Mouse (Mus musculus) MEL (cell line): ENCODE data around the gene Sobp. TPM values are rescaled to one million over a fixed set of nuclear protein-coding genes. Genes with fewer than 3 reads are reported as not detected.

ENCODE experiments used
- DNase-seq: peaks from one replicate; pipeline ENCODE4 v3.0.0; 2011; ENCODE audit warnings: low read depth, low spot score
- H3K27ac ChIP-seq: 2 replicates; pipeline ENCODE4 v1.5.1; 2012; ENCODE audit warnings: low read depth, mild to moderate bottlenecking, control low read depth, low read length, moderate library complexity; ENCODE audit not compliant: control insufficient read depth
- H3K27me3 ChIP-seq, 2 experiments: fragments of 150-350 bp in 1 of 2; sonication (generic) in 1 of 2; 2 replicates each; pipeline ENCODE4 v1.6.1; 2012; ENCODE audit warnings: low read length in 2 of 2, mild to moderate bottlenecking in 2 of 2, improper control_type of control experiment in 1 of 2, moderate library complexity in 1 of 2; ENCODE audit not compliant: insufficient read depth in 2 of 2, control insufficient read depth in 1 of 2
- H3K36me3 ChIP-seq, 2 experiments: 2 replicates each; pipeline ENCODE4 v1.6.1; 2012 to 2014; ENCODE audit warnings: low read length in 2 of 2, improper control_type of control experiment in 1 of 2, inconsistent platforms in 1 of 2, mild to moderate bottlenecking in 1 of 2; ENCODE audit not compliant: insufficient read depth in 2 of 2, control insufficient read depth in 1 of 2
- H3K4me1 ChIP-seq, 2 experiments: fragments of 150-350 bp in 1 of 2; sonication (generic) in 1 of 2; 2 replicates each; pipeline ENCODE4 v1.6.1; 2012; ENCODE audit warnings: low read length in 2 of 2, improper control_type of control experiment in 1 of 2, mild to moderate bottlenecking in 1 of 2; ENCODE audit not compliant: insufficient read depth in 2 of 2, control insufficient read depth in 1 of 2
- H3K4me3 ChIP-seq, 2 experiments: fragments of 150-350 bp in 1 of 2; sonication (generic) in 1 of 2; 2 replicates each; pipeline ENCODE4 v1.5.1; 2012; ENCODE audit warnings: low read depth in 2 of 2, low read length in 2 of 2, mild to moderate bottlenecking in 2 of 2, moderate library complexity in 2 of 2, control low read depth in 1 of 2, improper control_type of control experiment in 1 of 2; ENCODE audit not compliant: control insufficient read depth in 1 of 2, insufficient read depth in 1 of 2
- H3K79me2 ChIP-seq: 2 replicates; pipeline ENCODE4 v1.6.1; 2012; ENCODE audit warnings: mild to moderate bottlenecking, low read length, moderate library complexity; ENCODE audit not compliant: control insufficient read depth, poor library complexity, insufficient read depth
- H3K9ac ChIP-seq: 2 replicates; pipeline ENCODE4 v1.6.1; 2012; ENCODE audit warnings: low read depth, mild to moderate bottlenecking, control low read depth, low read length, moderate library complexity; ENCODE audit not compliant: control insufficient read depth, poor library complexity, severe bottlenecking
- H3K9me3 ChIP-seq: fragments of 150-350 bp; sonication (generic); replicated peaks from 2 replicates; pipeline ENCODE4 v1.6.1; 2012; ENCODE audit warnings: mild to moderate bottlenecking, low read length, improper control_type of control experiment, moderate library complexity; ENCODE audit not compliant: insufficient read depth
- CHD1 ChIP-seq: IDR thresholded peaks from 2 replicates; pipeline ENCODE4 v1.6.1; 2012; ENCODE audit warnings: low read depth, mild to moderate bottlenecking, inconsistent platforms, low read length, improper control_type of control experiment
- CTCF ChIP-seq, 3 experiments: IDR thresholded peaks in 2 of 3; conservative IDR thresholded peaks in 1 of 3; 2 replicates each; pipeline ENCODE4 v1.5.1; 2011 to 2012; ENCODE audit warnings: low read length in 3 of 3, low read depth in 2 of 3, mild to moderate bottlenecking in 2 of 3, improper control_type of control experiment in 1 of 3, inconsistent platforms in 1 of 3, mixed read lengths in 1 of 3, moderate library complexity in 1 of 3; ENCODE audit not compliant: control insufficient read depth in 1 of 3, insufficient read depth in 1 of 3, poor library complexity in 1 of 3, severe bottlenecking in 1 of 3
- E2F4 ChIP-seq: IDR thresholded peaks from 2 replicates; pipeline ENCODE4 v1.6.1; 2011; ENCODE audit warnings: low read depth, low read length, improper control_type of control experiment, borderline replicate concordance
- ELF1 ChIP-seq: IDR thresholded peaks from 2 replicates; pipeline ENCODE4 v1.6.1; 2014; ENCODE audit warnings: low read depth, mild to moderate bottlenecking, inconsistent platforms, low read length, improper control_type of control experiment, moderate library complexity
- EP300 ChIP-seq, 2 experiments: IDR thresholded peaks; 2 replicates each; pipeline ENCODE4 v1.6.1; 2011; ENCODE audit warnings: improper control_type of control experiment in 2 of 2, low read length in 2 of 2, low read depth in 1 of 2, mild to moderate bottlenecking in 1 of 2
- GABPA ChIP-seq: IDR thresholded peaks from 2 replicates; pipeline ENCODE4 v1.6.1; 2012; ENCODE audit warnings: low read depth, mild to moderate bottlenecking, inconsistent platforms, low read length, improper control_type of control experiment, moderate library complexity
- GATA1 ChIP-seq: IDR thresholded peaks from 2 replicates; pipeline ENCODE4 v1.6.1; 2011; ENCODE audit warnings: low read depth, low read length, improper control_type of control experiment
- HCFC1 ChIP-seq: IDR thresholded peaks from 2 replicates; pipeline ENCODE4 v1.6.1; 2012; ENCODE audit warnings: low read depth, mild to moderate bottlenecking, inconsistent platforms, low read length, improper control_type of control experiment, moderate library complexity
- JUND ChIP-seq: IDR thresholded peaks from 2 replicates; pipeline ENCODE4 v1.6.1; 2011; ENCODE audit warnings: low read depth, mild to moderate bottlenecking, improper control_type of control experiment, low read length
- MAFK ChIP-seq: IDR thresholded peaks from 2 replicates; pipeline ENCODE4 v1.6.1; 2011; ENCODE audit warnings: low read depth, mild to moderate bottlenecking, low read length, improper control_type of control experiment, borderline replicate concordance
- MAZ ChIP-seq: IDR thresholded peaks from 2 replicates; pipeline ENCODE4 v1.6.1; 2012; ENCODE audit warnings: low read depth, mild to moderate bottlenecking, inconsistent platforms, low read length, improper control_type of control experiment
- MEF2A ChIP-seq: IDR thresholded peaks from 2 replicates; pipeline ENCODE4 v1.6.1; 2014; ENCODE audit warnings: low read depth, mild to moderate bottlenecking, inconsistent platforms, low read length, improper control_type of control experiment; ENCODE audit not compliant: poor library complexity, insufficient replicate concordance, severe bottlenecking; ENCODE audit errors: extremely low read depth
- MYB ChIP-seq: IDR thresholded peaks from 2 replicates; pipeline ENCODE4 v1.6.1; 2011; ENCODE audit warnings: mild to moderate bottlenecking, low read depth, low read length, improper control_type of control experiment
- MYC ChIP-seq: IDR thresholded peaks from 2 replicates; pipeline ENCODE4 v1.6.1; 2011; ENCODE audit warnings: low read depth, mild to moderate bottlenecking, low read length, improper control_type of control experiment, moderate library complexity
- NELFE ChIP-seq: IDR thresholded peaks from 2 replicates; pipeline ENCODE4 v1.6.1; 2011; ENCODE audit warnings: low read depth, low read length, improper control_type of control experiment
- NRF1 ChIP-seq: IDR thresholded peaks from 2 replicates; pipeline ENCODE4 v1.6.1; 2014; ENCODE audit warnings: low read depth, mild to moderate bottlenecking, inconsistent platforms, low read length, improper control_type of control experiment, moderate library complexity; ENCODE audit not compliant: poor library complexity, insufficient read depth, severe bottlenecking
- POLR2A ChIP-seq, 2 experiments: IDR thresholded peaks; 2 replicates each; pipeline ENCODE4 v1.6.1; 2011 to 2012; ENCODE audit warnings: low read length in 2 of 2, mild to moderate bottlenecking in 2 of 2, control low read depth in 1 of 2, improper control_type of control experiment in 1 of 2, low read depth in 1 of 2, moderate library complexity in 1 of 2; ENCODE audit not compliant: control insufficient read depth in 1 of 2, insufficient read depth in 1 of 2, poor library complexity in 1 of 2
- POLR2AphosphoS2 ChIP-seq: IDR thresholded peaks from 2 replicates; pipeline ENCODE4 v1.6.1; 2011; ENCODE audit warnings: low read length, improper control_type of control experiment
- POLR2AphosphoS5 ChIP-seq: IDR thresholded peaks from 2 replicates; pipeline ENCODE4 v1.6.1; 2012; ENCODE audit warnings: low read depth, borderline replicate concordance, mild to moderate bottlenecking, inconsistent platforms, low read length, moderate library complexity, mixed read lengths
- RCOR1 ChIP-seq: IDR thresholded peaks from 2 replicates; pipeline ENCODE4 v1.6.1; 2012; ENCODE audit warnings: low read depth, mild to moderate bottlenecking, inconsistent platforms, low read length, improper control_type of control experiment
- SIN3A ChIP-seq: IDR thresholded peaks from 2 replicates; pipeline ENCODE4 v1.6.1; 2012; ENCODE audit warnings: low read length, improper control_type of control experiment, inconsistent platforms
- SMC3 ChIP-seq: IDR thresholded peaks from 2 replicates; pipeline ENCODE4 v1.6.1; 2011; ENCODE audit warnings: low read depth, low read length, improper control_type of control experiment
- TAL1 ChIP-seq: IDR thresholded peaks from 2 replicates; pipeline ENCODE4 v1.6.1; 2012; ENCODE audit warnings: mild to moderate bottlenecking, inconsistent platforms, low read length, moderate library complexity, mixed read lengths
- TBP ChIP-seq: IDR thresholded peaks from 2 replicates; pipeline ENCODE4 v1.8.0; 2011; ENCODE audit warnings: low read depth, low read length, improper control_type of control experiment
- TCF12 ChIP-seq: IDR thresholded peaks from 2 replicates; pipeline ENCODE4 v1.6.1; 2014; ENCODE audit warnings: low read depth, mild to moderate bottlenecking, inconsistent platforms, low read length, improper control_type of control experiment, moderate library complexity
- UBTF ChIP-seq: IDR thresholded peaks from 2 replicates; pipeline ENCODE4 v1.6.1; 2012; ENCODE audit warnings: low read depth, mild to moderate bottlenecking, inconsistent platforms, low read length, improper control_type of control experiment, moderate library complexity, borderline replicate concordance; ENCODE audit not compliant: insufficient read depth
- USF2 ChIP-seq, 2 experiments: IDR thresholded peaks; 2 replicates each; pipeline ENCODE4 v1.6.1; 2011 to 2012; ENCODE audit warnings: improper control_type of control experiment in 2 of 2, low read length in 2 of 2, borderline replicate concordance in 1 of 2, inconsistent platforms in 1 of 2, low read depth in 1 of 2, mild to moderate bottlenecking in 1 of 2; ENCODE audit not compliant: insufficient read depth in 1 of 2
- ZC3H11A ChIP-seq: IDR thresholded peaks from 2 replicates; pipeline ENCODE4 v1.6.1; 2012; ENCODE audit warnings: low read depth, mild to moderate bottlenecking, inconsistent platforms, low read length, improper control_type of control experiment
- ZKSCAN1 ChIP-seq: IDR thresholded peaks from 2 replicates; pipeline ENCODE4 v1.6.1; 2012; ENCODE audit warnings: low read depth, mild to moderate bottlenecking, inconsistent platforms, low read length, improper control_type of control experiment, moderate library complexity
- polyA plus RNA-seq, 2 experiments: library from polyadenylated mRNA; stranded (reverse) in 1 of 2; unstranded in 1 of 2; fragments of >175 nt in 1 of 2; fragments of >200 nt in 1 of 2; gene quantifications; 2 replicates each; pipeline versions ENCODE4 v1.2.1 to v1.2.4; 2012; ENCODE audit warnings: low replicate concordance in 2 of 2, low read depth in 1 of 2; ENCODE audit not compliant: insufficient read length in 2 of 2, insufficient read depth in 1 of 2, missing spikeins in 1 of 2
- total RNA-seq: library from RNA; depleted of rRNA; stranded (reverse); fragments of 300-350 nt; gene quantifications from 2 replicates; pipeline ENCODE4 v1.2.3, GENCODE M21; 2012

Sobp gene
- total and polyA plus RNA-seq, 3 experiments: not detected

DNA sequence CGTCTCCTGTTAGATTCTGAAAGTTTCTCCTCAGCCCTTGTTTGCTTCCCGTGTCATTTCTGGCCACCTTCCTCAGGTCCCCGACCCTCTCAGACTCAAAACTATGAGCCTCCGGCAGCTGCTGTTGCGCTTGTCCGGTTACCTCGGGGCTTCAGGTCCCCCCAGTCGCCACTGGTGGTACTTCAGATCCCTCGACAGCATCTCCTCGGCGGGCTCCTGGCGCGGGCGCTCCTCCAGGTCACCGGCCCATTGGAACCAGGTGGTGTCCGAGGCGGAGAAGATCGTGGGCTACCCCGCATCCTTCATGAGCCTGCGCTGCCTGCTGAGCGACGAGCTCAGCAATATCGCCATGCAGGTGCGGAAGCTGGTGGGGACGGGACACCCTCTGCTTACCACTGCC lies 47.3 kb upstream of the Sobp start:
- Histone ChIP-seq H3K79me2 (peaks cover 12% of the 10 kb centered on the region), H3K4me1 (peaks cover 5 to 16% of the 10 kb centered on the region in 2 experiments), H3K9me3 (no peaks in the 10 kb centered on the region), H3K9ac (peak overlapping the region; percentile 86), H3K36me3 (peaks cover 0 to 22% of the 10 kb centered on the region in 2 experiments; a peak in 2 of 4 replicates), H3K27me3 (no peaks in the 10 kb centered on the region), H3K4me3 (peak overlapping the region; percentile 64 to 89), H3K27ac (peak overlapping the region; percentile 74)
- no peak for DNase-seq
- no peak for TF ChIP-seq MAZ
- TF ChIP-seq POLR2A (IDR thresholded peaks at IDR 0.05; ENCODE audit: control insufficient read depth in 1 of 2, insufficient read depth in 1 of 2, low read depth in 1 of 2, low read length in 2 of 2, poor library complexity in 1 of 2): no peak
- TF ChIP-seq UBTF: no peak
- no peak for TF ChIP-seq MYB
- no peak for TF ChIP-seq ELF1
- TF ChIP-seq CHD1: no peak
- no peak; the same call in 1 of the 2 replicates for TF ChIP-seq TBP
- TF ChIP-seq ZKSCAN1: no peak
- no peak; the same call in 1 of the 2 replicates for TF ChIP-seq POLR2AphosphoS5
- TF ChIP-seq E2F4: no peak
- no peak for TF ChIP-seq CTCF (IDR thresholded peaks at IDR 0.05 in 2 of 3, conservative IDR thresholded peaks at IDR 0.05 in 1 of 3; ENCODE audit: control insufficient read depth in 1 of 3, insufficient read depth in 1 of 3, low read depth in 2 of 3, low read length in 3 of 3, poor library complexity in 1 of 3, severe bottlenecking in 1 of 3)
- no peak for TF ChIP-seq USF2 (IDR thresholded peaks at IDR 0.05; ENCODE audit: borderline replicate concordance in 1 of 2, insufficient read depth in 1 of 2, low read depth in 1 of 2, low read length in 2 of 2)
- TF ChIP-seq SMC3: no peak

- Histone ChIP-seq H3K36me3 (peaks cover 0 to 18% of the 10 kb centered on the region in 2 experiments; a peak in 2 of 4 replicates), H3K27me3 (no peaks in the 10 kb centered on the region), H3K9ac (peak within 1 kb of the TSS; percentile 94), H3K9me3 (no peaks in the 10 kb centered on the region), H3K4me1 (peaks cover under 1 to 11% of the 10 kb centered on the region in 2 experiments), H3K27ac (peak within 1 kb of the TSS; percentile 74), H3K79me2 (peaks cover 12% of the 10 kb centered on the region), H3K4me3 (peak within 1 kb of the TSS; percentile 64 to 89)
- DNase-seq: peak; percentile 96
- TF ChIP-seq ZC3H11A: no peak
- peak; percentile 95 for TF ChIP-seq NELFE
- no peak for TF ChIP-seq GABPA
- no peak; the same call in 1 of the 2 replicates for TF ChIP-seq CHD1
- no peak for TF ChIP-seq MAFK
- peak; percentile 82 for TF ChIP-seq TCF12
- 0 out of 2 replicates have a peak, but pooled peaks have one; percentile 12 for TF ChIP-seq RCOR1
- TF ChIP-seq CTCF (IDR thresholded peaks at IDR 0.05 in 2 of 3, conservative IDR thresholded peaks at IDR 0.05 in 1 of 3; ENCODE audit: control insufficient read depth in 1 of 3, insufficient read depth in 1 of 3, low read depth in 2 of 3, low read length in 3 of 3, poor library complexity in 1 of 3, severe bottlenecking in 1 of 3): no peak
- no peak for TF ChIP-seq SMC3
- TF ChIP-seq MAZ: peak; percentile 61; the same call in 1 of the 2 replicates
- TF ChIP-seq GATA1: no peak
- TF ChIP-seq MEF2A: no peak
- TF ChIP-seq MYC: no peak
- peak; percentile 93; the same call in 1 of the 2 replicates for TF ChIP-seq POLR2AphosphoS2
- no peak for TF ChIP-seq TAL1
- peak; percentile 51; the same call in 1 of the 2 replicates for TF ChIP-seq NRF1
- 0 out of 4 replicates have a peak, but pooled peaks of 1 of the 2 experiments have one; percentile 22 for TF ChIP-seq EP300 (IDR thresholded peaks at IDR 0.05; ENCODE audit: low read depth in 1 of 2, low read length in 2 of 2)
- peak; percentile 96 for TF ChIP-seq HCFC1
- TF ChIP-seq SIN3A: peak; percentile 91
- no peak for TF ChIP-seq E2F4
- TF ChIP-seq JUND: no peak
These were observed 46.7 kb upstream of the Sobp start, which contains the start of gene Pdss2 for GRCm38 (mm10) chr10:43220910-43221625. Gene Pdss2 (plus strand): TSS chr10:43221486.
